Mouse (Mus musculus) embryonic facial prominence, embryonic 14.5 days (tissue): ENCODE measurements around the gene Spi1. TPM values are rescaled to one million over a fixed set of nuclear protein-coding genes. Genes with fewer than 3 reads are reported as not detected.

ENCODE experiments used
- ATAC-seq: fragments of 200-750 bp; cut with Nextera tagmentation; 2 replicates; pipeline ENCODE4 v1.8.0; 2017; ENCODE audit warnings: low read depth, moderate number of reproducible peaks, moderate TSS enrichment
- DNase-seq: peaks from one replicate; pipeline ENCODE4 v3.0.0-alpha.2; 2015; ENCODE audit warnings: low spot score
- H3K27ac ChIP-seq: fragments of 300-500 bp; sonication (generic); replicated peaks from 2 replicates; pipeline ENCODE4 v1.5.1; 2014; ENCODE audit warnings: low read depth, mild to moderate bottlenecking, low read length, moderate library complexity
- H3K27me3 ChIP-seq: fragments of 300-500 bp; sonication (generic); replicated peaks from 2 replicates; pipeline ENCODE4 v1.6.1; 2014; ENCODE audit warnings: low read length; ENCODE audit not compliant: control insufficient read depth, insufficient read depth
- H3K36me3 ChIP-seq: fragments of 300-500 bp; sonication (generic); 2 replicates; pipeline ENCODE4 v1.6.1; 2014; ENCODE audit warnings: low read length, mixed read lengths; ENCODE audit not compliant: control insufficient read depth, insufficient read depth
- H3K4me1 ChIP-seq: fragments of 300-500 bp; sonication (generic); 2 replicates; pipeline ENCODE4 v1.6.1; 2014; ENCODE audit warnings: antibody characterized with exemption, low read length; ENCODE audit not compliant: control insufficient read depth, insufficient read depth
- H3K4me2 ChIP-seq: fragments of 300-500 bp; sonication (generic); 2 replicates; pipeline ENCODE4 v1.6.1; 2014; ENCODE audit warnings: low read depth, mild to moderate bottlenecking, low read length, moderate library complexity, mixed read lengths
- H3K4me3 ChIP-seq: fragments of 300-500 bp; sonication (generic); 2 replicates; pipeline ENCODE4 v1.5.1; 2014; ENCODE audit warnings: low read depth, mild to moderate bottlenecking, low read length
- H3K9ac ChIP-seq: fragments of 300-500 bp; sonication (generic); 2 replicates; pipeline ENCODE4 v1.6.1; 2014; ENCODE audit warnings: low read depth, mild to moderate bottlenecking, low read length, moderate library complexity, mixed read lengths
- H3K9me3 ChIP-seq: fragments of 300-500 bp; sonication (generic); 2 replicates; pipeline ENCODE4 v1.6.1; 2016; ENCODE audit warnings: low read length; ENCODE audit not compliant: control insufficient read depth
- WGBS: fragments of 180-500 bp; shearing (Covaris S2); extraction: QIAGEN DNeasy Blood & Tissue Kit; methylation state at CpG from one replicate; pipeline ENCODE4 v1.1.7; 2014; 5-methylcytosine and 5-hydroxymethylcytosine counted together
- polyA plus RNA-seq: library from polyadenylated mRNA; unstranded; fragments of >200 nt; fragmentation: Nextera tagmentation; extraction: Ambion mirVana; gene quantifications from 2 replicates; pipeline ENCODE4 v1.2.1, GENCODE M21; 2014

Spi1 gene
- polyA plus RNA-seq, 1 experiment from 2014 or later: 10.2 TPM

DNA sequence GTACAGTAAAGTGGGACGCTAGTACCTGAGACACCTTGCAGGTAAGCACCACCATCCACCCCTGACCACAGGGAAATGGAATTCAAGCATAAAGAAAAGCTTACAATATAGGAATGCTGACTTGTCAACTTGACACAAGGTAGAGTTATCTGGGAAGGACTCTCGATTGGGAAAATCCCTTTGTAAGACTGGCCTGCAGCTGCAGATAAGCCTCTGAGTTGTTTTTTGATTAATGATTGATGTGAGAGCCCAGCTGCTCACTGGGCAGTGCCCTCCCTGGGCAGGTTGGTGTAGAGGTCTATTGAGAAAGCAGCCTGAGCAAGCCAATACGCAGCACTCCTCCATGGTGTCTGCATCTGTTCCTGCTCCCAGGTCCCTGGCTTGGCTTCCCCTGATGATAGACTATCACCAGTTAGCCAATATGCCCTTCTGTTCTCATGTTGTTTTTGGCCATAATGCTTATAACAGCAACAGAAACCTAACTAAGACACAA is 70.7 kb downstream of the Spi1 start:
- Histone ChIP-seq H3K9ac (no peak overlapping the region), H3K4me3 (no peak overlapping the region), H3K9me3 (no peaks in the 10 kb centered on the region), H3K4me1 (no peaks in the 10 kb centered on the region), H3K27ac (no peak overlapping the region), H3K36me3 (peaks cover 65% of the 10 kb centered on the region), H3K27me3 (no peaks in the 10 kb centered on the region), H3K4me2 (no peak overlapping the region)
- ATAC-seq (no peak), DNase-seq (no peak)
- 72% methylated on average over 3 of the region's 3 CpGs for WGBS

DNA sequence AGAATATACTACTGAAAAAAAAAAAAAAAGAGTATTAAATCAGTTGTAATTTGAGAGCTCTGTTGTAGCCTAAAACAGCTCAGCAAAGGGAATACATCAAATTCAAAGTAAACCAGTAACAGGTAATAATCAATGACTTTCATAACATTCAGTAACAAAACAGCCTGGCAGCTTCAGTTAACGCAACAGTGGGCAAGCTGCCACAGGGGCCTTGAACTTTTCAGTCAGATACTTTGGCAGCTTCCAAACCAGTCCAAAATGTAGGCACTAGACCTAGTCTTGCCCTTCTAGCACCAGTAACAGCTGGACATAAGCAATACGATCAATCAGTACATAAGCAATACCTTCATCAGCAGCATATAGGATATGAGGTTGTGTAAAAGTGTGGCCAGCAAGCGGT is 71.9 kb downstream of the Spi1 start:
- no peak for ATAC-seq
- WGBS: 88% methylated on average over 3 of the region's 3 CpGs
- Histone ChIP-seq H3K27me3 (no peaks in the 10 kb centered on the region), H3K4me3 (no peak overlapping the region), H3K36me3 (peaks cover 68% of the 10 kb centered on the region), H3K4me1 (no peaks in the 10 kb centered on the region), H3K27ac (no peak overlapping the region), H3K9ac (no peak overlapping the region), H3K9me3 (no peaks in the 10 kb centered on the region), H3K4me2 (no peak overlapping the region)
- no peak for DNase-seq

- H3K27me3 ChIP-seq: no peaks in the 10 kb centered on the region
- no peak for DNase-seq
- H3K4me3 ChIP-seq: no peak overlapping the region
- peaks cover 67% of the 10 kb centered on the region for H3K36me3 ChIP-seq
- no peak overlapping the region for H3K27ac ChIP-seq
- H3K4me1 ChIP-seq: no peaks in the 10 kb centered on the region
- no peaks in the 10 kb centered on the region for H3K9me3 ChIP-seq
- H3K4me2 ChIP-seq: no peak overlapping the region
- 57% methylated on average over 6 of the region's 6 CpGs for WGBS
- ATAC-seq: no peak
- no peak overlapping the region for H3K9ac ChIP-seq
These were observed 75.0 kb downstream of the Spi1 start for GRCm38 (mm10) chr2:91157002-91157752.

- no peak for ATAC-seq
- 86% methylated on average over 6 of the region's 6 CpGs for WGBS
- no peak overlapping the region for H3K27ac ChIP-seq
- DNase-seq: no peak
- no peak overlapping the region for H3K4me2 ChIP-seq
- H3K36me3 ChIP-seq: peaks cover 57% of the 10 kb centered on the region
- H3K9me3 ChIP-seq: no peaks in the 10 kb centered on the region
- no peaks in the 10 kb centered on the region for H3K27me3 ChIP-seq
- no peak overlapping the region for H3K9ac ChIP-seq
- H3K4me1 ChIP-seq: no peaks in the 10 kb centered on the region
- no peak overlapping the region for H3K4me3 ChIP-seq
These were observed 78.4 kb downstream of the Spi1 start for GRCm38 (mm10) chr2:91160591-91160990.

DNA sequence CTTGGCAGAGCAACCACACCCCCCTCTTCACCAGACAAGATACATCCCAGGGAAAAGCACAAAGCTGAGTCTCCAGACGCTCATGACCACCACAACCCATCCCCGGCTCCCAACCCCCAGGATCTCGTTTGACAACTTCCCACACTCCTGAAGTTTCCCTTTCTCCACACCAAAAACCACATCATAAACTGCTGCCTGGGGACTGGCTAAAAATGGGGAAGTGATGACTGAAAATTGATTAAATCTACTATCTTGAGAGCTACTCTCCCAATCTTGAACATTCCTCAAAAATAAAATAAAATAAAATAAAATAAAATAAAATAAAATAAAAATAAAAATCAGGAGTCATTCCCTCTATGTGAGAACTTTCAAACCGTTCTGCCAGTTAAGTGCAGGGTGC is 80.8 kb downstream of the Spi1 start:
- Histone ChIP-seq H3K9me3 (no peaks in the 10 kb centered on the region), H3K4me1 (no peaks in the 10 kb centered on the region), H3K36me3 (peaks cover 57% of the 10 kb centered on the region), H3K4me2 (no peak overlapping the region), H3K9ac (no peak overlapping the region), H3K27ac (no peak overlapping the region), H3K4me3 (no peak overlapping the region), H3K27me3 (no peaks in the 10 kb centered on the region)
- WGBS: 75% methylated on average over 4 of the region's 4 CpGs
- ATAC-seq: no peak
- no peak for DNase-seq

DNA sequence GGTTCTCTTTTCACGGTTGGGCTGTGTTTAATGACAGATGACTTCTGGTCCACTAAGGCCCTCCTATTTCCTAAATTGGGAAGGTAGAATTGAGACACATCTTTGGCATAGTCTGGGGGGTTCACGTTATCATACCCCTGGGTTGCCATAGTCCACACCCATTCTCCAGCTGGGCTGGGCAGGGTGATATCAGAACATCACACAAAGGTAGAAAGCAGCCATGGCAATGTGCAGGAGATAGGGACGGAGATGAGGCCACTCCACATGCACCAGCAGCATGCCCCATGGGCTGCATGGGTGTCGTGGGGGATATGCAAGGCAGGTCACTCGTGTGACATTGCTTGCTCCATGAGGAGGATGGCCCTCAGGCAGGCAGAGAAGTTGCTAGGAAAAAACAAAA is 81.3 kb downstream of the Spi1 start:
- no peak overlapping the region for H3K9ac ChIP-seq
- H3K27ac ChIP-seq: no peak overlapping the region
- 81% methylated on average over 5 of the region's 5 CpGs for WGBS
- peaks cover 54% of the 10 kb centered on the region for H3K36me3 ChIP-seq
- no peaks in the 10 kb centered on the region for H3K27me3 ChIP-seq
- H3K4me3 ChIP-seq: no peak overlapping the region
- no peaks in the 10 kb centered on the region for H3K9me3 ChIP-seq
- no peak overlapping the region for H3K4me2 ChIP-seq
- DNase-seq (no peak), ATAC-seq (no peak)
- H3K4me1 ChIP-seq: no peaks in the 10 kb centered on the region

GRCm38 (mm10) chr2:91164991-91165390 is 82.8 kb downstream of the Spi1 start:
- 84% methylated on average over 6 of the region's 6 CpGs for WGBS
- Histone ChIP-seq H3K27ac (no peak overlapping the region), H3K9ac (no peak overlapping the region), H3K36me3 (peaks cover 59% of the 10 kb centered on the region), H3K27me3 (no peaks in the 10 kb centered on the region), H3K9me3 (no peaks in the 10 kb centered on the region), H3K4me3 (no peak overlapping the region), H3K4me1 (no peaks in the 10 kb centered on the region), H3K4me2 (no peak overlapping the region)
- DNase-seq (no peak), ATAC-seq (no peak)
